Mouse (Mus musculus): ENCODE results near the gene Ripk1.

Gene Ripk1

GRCm38 (mm10) chr13:34002058-34003006, at the start of gene Ripk1, which contains the start of gene Serpinb6a:
TSS of gene Ripk1 (plus strand) at chr13:34002363.
TSS of gene Serpinb6a (minus strand) at chr13:34002794.
- peak; percentile 95 for DNase-seq (ENCODE audit: low read depth)

- DNase-seq (ENCODE audit: low read depth), result no peak
Observed at GRCm38 (mm10) chr13:33952947-33953346, 49.2 kb upstream of the Ripk1 start.

- DNase-seq (ENCODE audit: low read depth), result peak; percentile 79
Observed at GRCm38 (mm10) chr13:33956571-33957421, 45.4 kb upstream of the Ripk1 start.

- DNase-seq (ENCODE audit: low read depth), result peak; percentile 94
Observed at GRCm38 (mm10) chr13:33959771-33960170, 42.4 kb upstream of the Ripk1 start.

- DNase-seq (ENCODE audit: low read depth), result peak; percentile 93
Observed at GRCm38 (mm10) chr13:33964206-33965046, 37.7 kb upstream of the Ripk1 start, which contains the start of gene Nqo2. TSS of gene Nqo2 (plus strand) at chr13:33964687.

GRCm38 (mm10) chr13:33965056-33966024, 36.8 kb upstream of the Ripk1 start:
- DNase-seq (ENCODE audit: low read depth), result peak; percentile 73

- DNase-seq (ENCODE audit: low read depth), result peak; percentile 42
Observed at GRCm38 (mm10) chr13:33966025-33966412, 36.1 kb upstream of the Ripk1 start.

- DNase-seq (ENCODE audit: low read depth), result no peak
Observed at GRCm38 (mm10) chr13:33966574-33966973, 35.6 kb upstream of the Ripk1 start.

GRCm38 (mm10) chr13:33989625-33990024, 12.5 kb upstream of the Ripk1 start:
- DNase-seq (ENCODE audit: low read depth), result no peak

GRCm38 (mm10) chr13:33995197-33995596, 7.0 kb upstream of the Ripk1 start:
- peak; percentile 88 for DNase-seq (ENCODE audit: low read depth)

- DNase-seq (ENCODE audit: low read depth), result no peak
Observed at GRCm38 (mm10) chr13:34003058-34003457, 895 bp downstream of the Ripk1 start.

- peak; percentile 26 for DNase-seq (ENCODE audit: low read depth)
Observed at GRCm38 (mm10) chr13:34007234-34007633, 5.1 kb downstream of the Ripk1 start.

- DNase-seq (ENCODE audit: low read depth), result no peak
Observed at GRCm38 (mm10) chr13:34016927-34017569, 14.9 kb downstream of the Ripk1 start.

- DNase-seq (ENCODE audit: low read depth), result no peak
Observed at GRCm38 (mm10) chr13:34018521-34018920, 16.4 kb downstream of the Ripk1 start.

- no peak for DNase-seq (ENCODE audit: low read depth)
Observed at GRCm38 (mm10) chr13:34021998-34022397, 19.8 kb downstream of the Ripk1 start.

GRCm38 (mm10) chr13:34032041-34032440, 29.9 kb downstream of the Ripk1 start:
- peak; percentile 91 for DNase-seq (ENCODE audit: low read depth)

- no peak for DNase-seq (ENCODE audit: low read depth)
Observed at GRCm38 (mm10) chr13:34035424-34035823, 33.3 kb downstream of the Ripk1 start.

GRCm38 (mm10) chr13:34036726-34037125, 34.6 kb downstream of the Ripk1 start:
- no peak for DNase-seq (ENCODE audit: low read depth)

GRCm38 (mm10) chr13:34037172-34038055, 35.3 kb downstream of the Ripk1 start, which contains the start of gene Bphl:
TSS of gene Bphl (plus strand) at chr13:34037597.
- DNase-seq (ENCODE audit: low read depth), result peak; percentile 94

All from 416B (cell line).